Mouse (Mus musculus): ENCODE measurements at regions not wholly inside any gene's neighbourhood (a gene's known extent, or its start where the extent isn't known, plus 50 kb on each side); places are given as distances from the start of the nearest gene placed in this dataset.
A peak's percentile ranks its signal among the peaks of the same experiment; 100 is the strongest.

DNA sequence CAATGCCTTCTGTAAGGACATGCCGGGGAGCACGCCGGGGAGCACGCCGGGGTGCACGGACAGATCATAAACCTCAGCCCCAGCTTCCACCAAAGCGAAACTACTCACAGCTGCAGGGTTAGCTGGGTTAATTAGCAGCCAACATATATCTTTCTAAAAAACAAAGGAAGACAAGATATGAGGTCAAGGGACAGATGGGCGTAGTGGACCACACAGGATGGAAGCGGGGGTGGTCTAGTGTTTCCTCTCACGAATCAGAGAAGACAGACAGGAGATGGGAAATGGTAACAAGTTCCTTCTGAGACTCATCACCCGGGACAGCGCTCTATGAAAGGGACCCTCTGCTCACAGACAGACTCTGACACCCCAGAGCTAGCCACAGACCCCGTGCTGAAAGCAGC, 60.0 kb upstream of the Ajap1 start:
- Histone ChIP-seq H3K27ac (replicated peaks) (no peak overlapping the region), H3K4me3 (no peak overlapping the region), H3K9ac (replicated peaks) (no peak overlapping the region), H3K27me3 (peaks cover 38% of the 10 kb centered on the region), H3K4me2 (replicated peaks) (no peak overlapping the region), H3K9me3 (no peaks in the 10 kb centered on the region), H3K36me3 (no peaks in the 10 kb centered on the region), H3K4me1 (peaks cover 20% of the 10 kb centered on the region)
- ATAC-seq (ENCODE audit: low FRiP score, low read depth): no peak
- WGBS: 87% methylated on average over 13 of the region's 13 CpGs

DNA sequence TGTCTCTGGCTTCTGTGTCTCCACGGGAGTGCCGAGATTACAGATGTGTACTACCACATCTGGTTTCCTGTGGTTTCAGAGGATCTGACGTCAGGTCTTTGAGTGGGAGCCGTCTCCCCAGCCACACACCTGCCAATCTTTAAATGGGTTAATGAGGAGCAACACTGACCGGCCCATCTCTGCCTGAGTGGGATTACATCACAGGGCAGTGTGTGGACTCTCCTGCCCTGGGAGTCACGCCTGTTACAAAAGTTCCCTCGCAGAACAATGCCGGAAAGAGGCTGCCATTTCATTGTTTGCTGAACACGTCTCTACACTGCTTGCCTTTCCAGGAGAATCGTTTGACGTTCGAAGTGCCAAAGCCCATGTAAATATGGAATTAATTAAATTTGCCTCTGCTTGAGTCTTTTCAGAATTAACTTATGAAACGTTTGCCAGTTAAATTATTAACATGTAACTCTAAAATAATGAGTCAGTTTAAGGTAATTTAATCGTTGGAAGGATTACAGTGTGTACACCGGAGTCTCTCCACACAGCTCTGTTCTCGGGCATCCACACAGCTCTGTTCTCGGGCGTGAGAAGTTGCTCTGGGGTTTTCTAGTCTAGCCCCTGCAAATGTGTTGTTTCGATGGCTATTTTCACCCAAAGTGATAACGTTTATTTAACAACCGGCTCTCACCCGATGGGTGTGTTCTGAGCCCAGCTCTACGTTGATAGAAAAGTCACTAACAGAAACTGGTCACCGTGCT, 61.5 kb upstream of the Ajap1 start:
- H3K4me2 ChIP-seq (replicated peaks): no peak overlapping the region
- H3K9ac ChIP-seq (replicated peaks): no peak overlapping the region
- peaks cover 38% of the 10 kb centered on the region for H3K27me3 ChIP-seq
- H3K36me3 ChIP-seq: no peaks in the 10 kb centered on the region
- peak; percentile 49; the same call in 1 of the 2 replicates for ATAC-seq (ENCODE audit: low FRiP score, low read depth)
- H3K4me3 ChIP-seq: no peak overlapping the region
- peaks cover 26% of the 10 kb centered on the region for H3K4me1 ChIP-seq
- WGBS: 45% methylated on average over 24 of the region's 24 CpGs
- H3K9me3 ChIP-seq: no peaks in the 10 kb centered on the region
- H3K27ac ChIP-seq (replicated peaks): no peak overlapping the region

- Histone ChIP-seq H3K4me1 (peaks cover 26% of the 10 kb centered on the region), H3K9ac (replicated peaks) (no peak overlapping the region), H3K4me3 (no peak overlapping the region), H3K27ac (replicated peaks) (no peak overlapping the region), H3K27me3 (peaks cover 36% of the 10 kb centered on the region), H3K4me2 (replicated peaks) (no peak overlapping the region), H3K9me3 (no peaks in the 10 kb centered on the region), H3K36me3 (no peaks in the 10 kb centered on the region)
- WGBS: 92% methylated on average over 7 of the region's 7 CpGs
- no peak for ATAC-seq (ENCODE audit: low FRiP score, low read depth)
Observed at GRCm38 (mm10) chr4:153546709-153547108, 64.1 kb upstream of the Ajap1 start.

GRCm38 (mm10) chr4:153547111-153547510, 64.5 kb upstream of the Ajap1 start:
- no peaks in the 10 kb centered on the region for H3K36me3 ChIP-seq
- peaks cover 36% of the 10 kb centered on the region for H3K27me3 ChIP-seq
- H3K27ac ChIP-seq (replicated peaks): no peak overlapping the region
- no peak overlapping the region for H3K9ac ChIP-seq (replicated peaks)
- H3K9me3 ChIP-seq: no peaks in the 10 kb centered on the region
- no peak overlapping the region for H3K4me3 ChIP-seq
- 86% methylated on average over 5 of the region's 5 CpGs for WGBS
- no peak for ATAC-seq (ENCODE audit: low FRiP score, low read depth)
- no peak overlapping the region for H3K4me2 ChIP-seq (replicated peaks)
- H3K4me1 ChIP-seq: peaks cover 26% of the 10 kb centered on the region

GRCm38 (mm10) chr4:153547871-153548270, 65.3 kb upstream of the Ajap1 start:
- H3K4me3 ChIP-seq: no peak overlapping the region
- H3K27me3 ChIP-seq: peaks cover 36% of the 10 kb centered on the region
- H3K4me1 ChIP-seq: peaks cover 30% of the 10 kb centered on the region
- ATAC-seq (ENCODE audit: low FRiP score, low read depth): no peak
- no peak overlapping the region for H3K27ac ChIP-seq (replicated peaks)
- H3K36me3 ChIP-seq: no peaks in the 10 kb centered on the region
- no peak overlapping the region for H3K9ac ChIP-seq (replicated peaks)
- H3K4me2 ChIP-seq (replicated peaks): no peak overlapping the region
- WGBS: 50% methylated on average over 13 of the region's 13 CpGs
- H3K9me3 ChIP-seq: no peaks in the 10 kb centered on the region

DNA sequence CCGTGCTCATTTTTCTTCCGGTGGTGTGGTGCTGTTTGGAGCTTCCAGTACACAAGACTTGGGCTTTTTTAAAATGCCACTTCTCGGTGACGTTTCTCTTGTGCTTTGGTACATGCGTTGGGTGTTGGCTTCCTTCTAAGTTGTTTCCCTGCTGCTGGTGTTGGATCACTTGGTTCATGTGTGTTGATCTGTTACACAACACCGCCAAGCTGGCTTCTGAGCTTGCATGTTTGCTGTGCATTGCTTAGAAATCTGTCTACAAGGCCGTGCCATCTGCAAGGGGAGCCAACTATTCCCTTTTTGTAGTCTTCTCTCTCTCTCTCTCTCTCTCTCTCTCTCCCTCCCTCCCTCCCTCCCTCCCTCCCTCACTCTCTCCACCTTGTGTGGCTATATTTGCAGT, 68.7 kb upstream of the Ajap1 start:
- no peak overlapping the region for H3K4me3 ChIP-seq

DNA sequence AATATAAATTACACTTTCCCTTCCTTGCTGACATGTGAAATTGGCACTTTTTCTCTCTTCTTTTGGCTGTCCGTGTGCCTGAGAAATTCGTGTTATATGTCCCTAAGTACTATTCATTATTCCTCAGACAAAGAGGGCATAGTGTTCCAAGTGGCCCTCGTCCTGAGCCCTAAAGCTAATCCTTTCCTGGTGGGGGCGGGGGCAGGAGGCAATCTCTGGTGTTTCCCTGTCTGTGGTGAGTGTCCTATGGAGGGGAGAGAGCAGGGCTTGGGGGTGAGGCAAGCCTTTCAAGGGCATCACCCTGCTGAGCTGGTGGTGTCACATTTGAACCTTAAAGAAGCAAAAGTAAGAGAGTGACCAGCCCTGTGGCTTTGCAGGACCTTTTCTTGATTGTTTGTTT, 69.9 kb upstream of the Ajap1 start:
- H3K27me3 ChIP-seq: peaks cover 10% of the 10 kb centered on the region; the same call in 1 of the 2 replicates
- H3K4me1 ChIP-seq: peaks cover 16% of the 10 kb centered on the region
- H3K4me2 ChIP-seq (replicated peaks): peak overlapping the region; percentile 31
- 0 out of 2 replicates have a peak overlapping the region, but pooled peaks have one; percentile 20 for H3K27ac ChIP-seq (replicated peaks)
- 6% methylated on average over 4 of the region's 4 CpGs for WGBS
- no peaks in the 10 kb centered on the region for H3K9me3 ChIP-seq
- no peak overlapping the region for H3K9ac ChIP-seq (replicated peaks)
- no peaks in the 10 kb centered on the region for H3K36me3 ChIP-seq
- H3K4me3 ChIP-seq: no peak overlapping the region
- ATAC-seq (ENCODE audit: low FRiP score, low read depth): peak; percentile 58; the same call in 1 of the 2 replicates

More for the DNA sequence above, 68.7 kb upstream of the Ajap1 start:
- Histone ChIP-seq H3K4me1 (peaks cover 17% of the 10 kb centered on the region), H3K36me3 (no peaks in the 10 kb centered on the region), H3K4me2 (replicated peaks) (no peak overlapping the region), H3K27me3 (peaks cover 18% of the 10 kb centered on the region), H3K9ac (replicated peaks) (no peak overlapping the region), H3K27ac (replicated peaks) (no peak overlapping the region), H3K9me3 (no peaks in the 10 kb centered on the region)
- ATAC-seq (ENCODE audit: low FRiP score, low read depth): no peak
- WGBS: 92% methylated on average over 7 of the region's 7 CpGs

GRCm38 (mm10) chr4:153557812-153558608, 75.4 kb upstream of the Ajap1 start:
- no peak overlapping the region for H3K9ac ChIP-seq (replicated peaks)
- H3K4me3 ChIP-seq: no peak overlapping the region
- H3K36me3 ChIP-seq: no peaks in the 10 kb centered on the region
- no peaks in the 10 kb centered on the region for H3K9me3 ChIP-seq
- peaks cover 11% of the 10 kb centered on the region for H3K27me3 ChIP-seq
- H3K4me1 ChIP-seq: peaks cover 2% of the 10 kb centered on the region; the same call in 1 of the 2 replicates
- no peak overlapping the region for H3K27ac ChIP-seq (replicated peaks)
- 78% methylated on average over 19 of the region's 19 CpGs for WGBS
- no peak overlapping the region for H3K4me2 ChIP-seq (replicated peaks)
- no peak for ATAC-seq (ENCODE audit: low FRiP score, low read depth)

GRCm38 (mm10) chr4:153559568-153559967, 77.0 kb upstream of the Ajap1 start:
- WGBS: 72% methylated on average over 4 of the region's 4 CpGs
- no peak overlapping the region for H3K9ac ChIP-seq (replicated peaks)
- H3K4me2 ChIP-seq (replicated peaks): no peak overlapping the region
- H3K4me3 ChIP-seq: no peak overlapping the region
- no peaks in the 10 kb centered on the region for H3K4me1 ChIP-seq
- no peak for ATAC-seq (ENCODE audit: low FRiP score, low read depth)
- no peaks in the 10 kb centered on the region for H3K36me3 ChIP-seq
- H3K27ac ChIP-seq (replicated peaks): no peak overlapping the region
- H3K27me3 ChIP-seq: peaks cover 9% of the 10 kb centered on the region
- no peaks in the 10 kb centered on the region for H3K9me3 ChIP-seq

DNA sequence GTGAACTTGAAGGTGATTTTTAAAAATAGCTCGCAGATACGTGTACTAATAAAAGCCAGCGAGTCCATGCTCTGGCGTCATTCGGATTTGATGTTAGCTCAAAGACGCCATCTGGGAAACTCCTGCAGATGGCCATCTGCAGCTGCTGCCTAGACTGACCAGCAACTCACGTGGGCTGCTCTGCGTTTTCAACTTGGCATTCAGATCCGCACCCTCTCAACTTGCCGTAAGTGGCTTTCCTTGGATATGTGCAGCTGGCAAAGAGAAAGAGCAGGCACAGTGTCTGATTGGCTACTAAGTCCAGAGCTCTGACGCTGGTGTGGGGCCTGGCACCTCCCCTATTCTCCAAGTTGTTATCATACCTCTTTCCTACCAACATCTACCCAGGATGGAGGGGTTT, 77.6 kb upstream of the Ajap1 start:
- peak; percentile 47; the same call in 1 of the 2 replicates for ATAC-seq (ENCODE audit: low FRiP score, low read depth)
- Histone ChIP-seq H3K9ac (replicated peaks) (no peak overlapping the region), H3K27ac (replicated peaks) (no peak overlapping the region), H3K4me1 (no peaks in the 10 kb centered on the region), H3K4me3 (no peak overlapping the region), H3K36me3 (no peaks in the 10 kb centered on the region), H3K4me2 (replicated peaks) (no peak overlapping the region), H3K9me3 (no peaks in the 10 kb centered on the region), H3K27me3 (peaks cover 7% of the 10 kb centered on the region; the same call in 1 of the 2 replicates)
- WGBS: 72% methylated on average over 11 of the region's 11 CpGs

- Histone ChIP-seq H3K4me3 (no peak overlapping the region), H3K27ac (replicated peaks) (no peak overlapping the region), H3K9me3 (no peaks in the 10 kb centered on the region), H3K9ac (replicated peaks) (no peak overlapping the region), H3K36me3 (no peaks in the 10 kb centered on the region), H3K27me3 (peaks cover 7% of the 10 kb centered on the region; the same call in 1 of the 2 replicates), H3K4me2 (replicated peaks) (no peak overlapping the region), H3K4me1 (no peaks in the 10 kb centered on the region)
- WGBS: 59% methylated on average over 6 of the region's 6 CpGs
- ATAC-seq (ENCODE audit: low FRiP score, low read depth): no peak
Observed at GRCm38 (mm10) chr4:153560956-153561355, 78.3 kb upstream of the Ajap1 start.

DNA sequence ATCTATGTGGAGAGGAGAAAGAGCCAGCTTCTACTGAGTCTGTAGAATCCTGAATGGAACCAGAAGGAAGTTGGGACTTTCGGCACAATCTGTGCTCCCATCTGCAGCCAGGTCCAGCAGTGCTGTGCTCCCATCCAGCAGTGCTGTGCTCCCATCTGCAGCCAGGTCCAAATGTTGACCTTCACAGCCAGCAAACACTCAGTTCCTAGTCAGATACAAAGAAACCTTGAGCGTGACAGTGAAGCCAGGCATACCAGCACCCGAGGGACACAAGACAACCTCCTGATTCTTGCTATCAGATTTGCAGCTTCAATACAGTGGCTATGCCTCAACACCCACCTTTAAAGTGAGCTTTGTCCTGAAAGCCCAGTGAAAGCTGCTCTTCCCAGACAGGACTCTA, 79.4 kb upstream of the Ajap1 start:
- H3K4me2 ChIP-seq (replicated peaks): no peak overlapping the region
- no peak overlapping the region for H3K4me3 ChIP-seq
- no peak for ATAC-seq (ENCODE audit: low FRiP score, low read depth)
- no peaks in the 10 kb centered on the region for H3K36me3 ChIP-seq
- peaks cover 7% of the 10 kb centered on the region; the same call in 1 of the 2 replicates for H3K27me3 ChIP-seq
- no peak overlapping the region for H3K27ac ChIP-seq (replicated peaks)
- H3K4me1 ChIP-seq: 0 out of 2 replicates have a peak, but pooled peaks cover under 1% of the 10 kb centered on the region
- no peak overlapping the region for H3K9ac ChIP-seq (replicated peaks)
- WGBS: 93% methylated on average over 3 of the region's 3 CpGs
- no peaks in the 10 kb centered on the region for H3K9me3 ChIP-seq
